Mouse (Mus musculus): ENCODE measurements around the gene Dnttip2.

DNA sequence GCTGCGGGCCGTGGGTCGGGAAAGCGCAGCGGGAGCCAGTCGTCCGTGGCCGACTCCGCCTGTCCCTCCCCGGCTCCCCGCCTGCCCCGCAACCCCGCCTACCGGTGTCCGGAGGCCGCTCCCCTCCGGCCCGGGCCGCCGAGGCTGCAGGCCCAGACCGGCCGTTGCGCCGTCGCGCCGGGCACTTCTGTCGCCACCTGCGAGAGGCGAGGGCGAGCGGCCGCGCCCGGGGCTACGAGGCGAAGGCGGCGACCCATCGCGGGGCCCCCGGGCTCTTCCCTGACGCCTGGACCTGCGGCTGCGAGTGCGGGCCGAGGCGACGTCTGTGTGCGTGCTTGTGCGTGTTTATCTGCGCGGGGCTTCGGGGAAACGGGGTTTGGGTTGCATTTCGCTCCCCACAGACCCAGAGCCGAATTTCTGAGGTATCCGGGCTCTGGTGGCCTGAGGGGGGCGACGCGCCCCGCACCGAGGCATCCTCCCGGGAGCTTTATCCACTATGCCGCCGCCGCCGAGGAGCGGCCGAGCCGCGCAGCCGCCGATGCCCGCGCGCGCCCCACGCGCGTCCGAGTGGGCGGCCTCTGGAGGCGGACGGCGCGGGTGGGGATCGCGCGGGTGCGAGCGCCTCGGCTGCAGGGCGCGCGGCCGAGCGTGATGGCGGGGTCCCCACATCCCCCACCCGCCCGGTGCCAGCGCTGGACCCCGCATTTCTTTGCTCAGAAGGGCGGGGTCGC lies 19.2 kb downstream of the Dnttip2 start:
- TF ChIP-seq POLR2A (IDR thresholded peaks at IDR 0.05; ENCODE audit: borderline replicate concordance, insufficient read depth, low read length) = 0 out of 2 replicates have a peak, but pooled peaks have one; percentile 17
- TF ChIP-seq CTCF (IDR thresholded peaks at IDR 0.05; ENCODE audit: borderline replicate concordance, insufficient read depth, low read depth, low read length) = no peak

All from cerebellum, adult 2 months (tissue).